Mouse (Mus musculus): Measurements from ENCODE around the gene Plekha5.

DNA sequence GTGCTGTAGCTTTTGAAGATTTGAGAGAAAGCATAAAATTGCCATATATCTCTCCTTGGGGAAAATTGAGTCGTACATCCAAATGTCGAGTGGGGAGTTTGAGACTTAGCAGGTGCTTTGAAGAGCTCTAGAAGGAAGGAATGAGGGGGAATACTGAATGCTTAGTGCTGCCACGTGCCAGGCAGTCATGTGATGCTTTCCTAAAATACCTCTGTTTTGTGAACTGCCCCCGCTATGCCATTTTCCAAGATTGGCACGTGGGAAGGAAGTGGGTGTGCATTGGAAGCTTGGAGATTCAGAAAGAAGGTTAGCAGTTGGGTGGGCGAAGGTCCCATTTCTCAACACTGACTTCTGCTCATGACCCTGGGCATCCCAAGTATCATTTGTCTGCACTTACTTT is 68.2 kb downstream of the Plekha5 start:
- no peak for TF ChIP-seq CTCF (IDR thresholded peaks at IDR 0.05; ENCODE audit: low read depth, low read length)
- no peak for TF ChIP-seq POLR2A (IDR thresholded peaks at IDR 0.05; ENCODE audit: borderline replicate concordance, low read depth, low read length)

All from bone marrow macrophage, adult 2 months (primary cell).